ENCODE assay signal across 32 mouse cellular contexts in genomic region chr9:57212448-57213222, GRCm38 (mm10). TPM values are rescaled to one million over a fixed set of nuclear protein-coding genes. Genes with fewer than 3 reads are reported as not detected.
DNase-seq lines count a peak whose midpoint lies in the region; ATAC-seq and TF ChIP-seq lines count a peak whose summit lies in the region.
"Had no signal": no experiment of that assay in that cellular context is flagged by ENCODE, and none has a peak within 500 bp of the region (broad histone marks: within the 10 kb centered on the region; RNA-seq: fewer than 3 reads in every experiment).

No protein-coding gene starts in this region.

- peak; percentile 41 for DNase-seq in 3134 (ENCODE audit: extremely low read depth, insufficient read length, low spot score)
- DNase-seq in intestine, embryonic 14.5 days (ENCODE audit: low spot score), result no peak
- peak; percentile 29 for DNase-seq in limb, embryonic 11.5 days (ENCODE audit: low spot score)
- DNase-seq in thymus, adult 2 months, result no peak
- no peak for DNase-seq in adrenal gland, postnatal 25 days
- DNase-seq in lung, postnatal 0 days (ENCODE audit: low spot score), result no peak
- no peak for DNase-seq in left cerebral cortex, postnatal 10 days (ENCODE audit: extremely low spot score in 1 of 2, low spot score in 2 of 2)
- DNase-seq: adrenal gland, adult 2 months; cerebellum, adult 8-10 months; cerebellum, postnatal 36 days; embryo, embryonic 11 days; gastrocnemius, postnatal 14 days; heart, adult 18-20 months; heart, postnatal 14 days; kidney, adult 8-10 months; kidney, postnatal 36 days; layer of hippocampus, adult 9-11 months; lung, embryonic 14.5 days; lung, postnatal 36 days had no signal

- no peak overlapping the region for H3K4me3 ChIP-seq in C2C12 (ENCODE audit: insufficient read depth, poor library complexity, severe bottlenecking)
- no peak overlapping the region for H3K4me3 ChIP-seq in intestine, embryonic 14.5 days (ENCODE audit: low read depth, low read length)
- H3K4me3 ChIP-seq in limb, embryonic 11.5 days (ENCODE audit: low read depth, low read length), result no peak overlapping the region
- no peak overlapping the region for H3K4me3 ChIP-seq in thymus, adult 2 months (ENCODE audit: control insufficient read depth, insufficient read depth, low read length)
- no peak overlapping the region for H3K4me3 ChIP-seq in lung, postnatal 0 days (ENCODE audit: low read depth, low read length)
- H3K4me3 ChIP-seq: embryonic facial prominence, embryonic 13.5 days; erythroblast, embryonic 14.5 days; forebrain, embryonic 13.5 days; heart, embryonic 13.5 days had no signal

- H3K36me3 ChIP-seq in C2C12 (ENCODE audit: control insufficient read depth, insufficient read depth), result no peaks in the 10 kb centered on the region
- no peaks in the 10 kb centered on the region for H3K36me3 ChIP-seq in intestine, embryonic 14.5 days (ENCODE audit: control insufficient read depth, insufficient read depth, low read length)
- no peaks in the 10 kb centered on the region for H3K36me3 ChIP-seq in limb, embryonic 11.5 days (ENCODE audit: control insufficient read depth, insufficient read depth, low read length)
- H3K36me3 ChIP-seq in thymus, adult 2 months (ENCODE audit: control insufficient read depth, insufficient read depth, low read length), result no peaks in the 10 kb centered on the region
- no peaks in the 10 kb centered on the region for H3K36me3 ChIP-seq in lung, postnatal 0 days (ENCODE audit: insufficient read depth, low read length)
- H3K36me3 ChIP-seq: embryonic facial prominence, embryonic 13.5 days; heart, embryonic 13.5 days had no signal

- no peak for TF ChIP-seq POLR2A in thymus, adult 2 months (IDR thresholded peaks at IDR 0.05; ENCODE audit: control insufficient read depth, extremely low read depth, insufficient read depth, low read length, poor library complexity)

- 0 out of 2 replicates have a peak, but pooled peaks cover 7% of the 10 kb centered on the region for H3K4me1 ChIP-seq in intestine, embryonic 14.5 days (replicated peaks; ENCODE audit: control insufficient read depth, insufficient read depth, low read length)
- no peaks in the 10 kb centered on the region for H3K4me1 ChIP-seq in limb, embryonic 11.5 days (ENCODE audit: control insufficient read depth, insufficient read depth, low read length)
- H3K4me1 ChIP-seq in thymus, adult 2 months (replicated peaks; ENCODE audit: control insufficient read depth, insufficient read depth, low read length), result no peaks in the 10 kb centered on the region
- no peaks in the 10 kb centered on the region for H3K4me1 ChIP-seq in lung, postnatal 0 days (ENCODE audit: insufficient read depth, low read depth, low read length)
- H3K4me1 ChIP-seq: embryonic facial prominence, embryonic 13.5 days; forebrain, embryonic 13.5 days; heart, embryonic 13.5 days had no signal

- H3K27ac ChIP-seq in intestine, embryonic 14.5 days (ENCODE audit: low read depth), result peak overlapping the region; percentile 22; the same call in 1 of the 2 replicates
- H3K27ac ChIP-seq in limb, embryonic 11.5 days (replicated peaks; ENCODE audit: low read depth, low read length), result peak overlapping the region; percentile 47; the same call in 1 of the 2 replicates
- no peak overlapping the region for H3K27ac ChIP-seq in thymus, adult 2 months (ENCODE audit: control insufficient read depth, insufficient read depth, low read length)
- H3K27ac ChIP-seq in lung, postnatal 0 days (ENCODE audit: low read length), result no peak overlapping the region
- H3K27ac ChIP-seq: embryonic facial prominence, embryonic 13.5 days; forebrain, embryonic 13.5 days; heart, embryonic 13.5 days; hindbrain, postnatal 0 days; liver, embryonic 14.5 days had no signal

- WGBS in intestine, embryonic 14.5 days, result 31% methylated on average over 9 of the region's 9 CpGs
- WGBS in limb, embryonic 11.5 days, result 27% methylated on average over 9 of the region's 9 CpGs
- WGBS in thymus, adult 2 months, result 85% methylated on average over 9 of the region's 9 CpGs
- 60% methylated on average over 9 of the region's 9 CpGs for WGBS in lung, postnatal 0 days

- H3ac ChIP-seq in C2C12 (ENCODE audit: control insufficient read depth, insufficient read length, low read depth), result no peak overlapping the region

- H3K27me3 ChIP-seq in C2C12 (ENCODE audit: control insufficient read depth, insufficient read depth, insufficient read length), result no peaks in the 10 kb centered on the region
- no peaks in the 10 kb centered on the region for H3K27me3 ChIP-seq in intestine, embryonic 14.5 days (replicated peaks; ENCODE audit: control insufficient read depth, insufficient read depth, low read length)
- no peaks in the 10 kb centered on the region for H3K27me3 ChIP-seq in limb, embryonic 11.5 days (ENCODE audit: control insufficient read depth, insufficient read depth, low read length)
- no peaks in the 10 kb centered on the region for H3K27me3 ChIP-seq in thymus, adult 2 months (ENCODE audit: control insufficient read depth, insufficient read depth, low read length)
- no peaks in the 10 kb centered on the region for H3K27me3 ChIP-seq in lung, postnatal 0 days (replicated peaks; ENCODE audit: insufficient read depth, low read length)
- H3K27me3 ChIP-seq: embryonic facial prominence, embryonic 13.5 days; forebrain, embryonic 13.5 days; heart, embryonic 13.5 days had no signal

- no peak for TF ChIP-seq CTCF in C2C12 (IDR thresholded peaks at IDR 0.05; ENCODE audit: control insufficient read depth, insufficient read depth, insufficient read length)
- TF ChIP-seq CTCF in thymus, adult 2 months (IDR thresholded peaks at IDR 0.05; ENCODE audit: borderline replicate concordance, control insufficient read depth, extremely low read depth, insufficient read depth, low read length, poor library complexity), result no peak
- no peak for TF ChIP-seq CTCF in lung, postnatal 0 days (IDR thresholded peaks at IDR 0.05)

- H3K79me3 ChIP-seq in C2C12 (ENCODE audit: low read depth), result no peaks in the 10 kb centered on the region

- no peak for TF ChIP-seq EP300 in lung, postnatal 0 days (IDR thresholded peaks at IDR 0.05)

- no peaks in the 10 kb centered on the region for H3K9me3 ChIP-seq in intestine, embryonic 14.5 days (ENCODE audit: control insufficient read depth, low read length)
- no peaks in the 10 kb centered on the region for H3K9me3 ChIP-seq in limb, embryonic 11.5 days (ENCODE audit: control insufficient read depth, low read length)
- H3K9me3 ChIP-seq in lung, postnatal 0 days (ENCODE audit: low read length), result no peaks in the 10 kb centered on the region
- H3K9me3 ChIP-seq: embryonic facial prominence, embryonic 13.5 days; forebrain, embryonic 13.5 days; heart, embryonic 13.5 days had no signal

- H3K79me2 ChIP-seq in C2C12 (ENCODE audit: control insufficient read depth, insufficient read depth), result no peaks in the 10 kb centered on the region

- intact Hi-C loops in left cerebral cortex, postnatal 10 days (cut with DNase I), result loop anchor here (5.0 to 10.0 kb wide), 2 partner anchors 220 to 302 kb away; no protein-coding TSS in a partner anchor

- no peak overlapping the region for H3K9ac ChIP-seq in intestine, embryonic 14.5 days (ENCODE audit: low read length)
- H3K9ac ChIP-seq in limb, embryonic 11.5 days (ENCODE audit: low read length), result no peak overlapping the region
- H3K9ac ChIP-seq in lung, postnatal 0 days (replicated peaks; ENCODE audit: low read depth), result no peak overlapping the region
- H3K9ac ChIP-seq: embryonic facial prominence, embryonic 13.5 days; forebrain, embryonic 13.5 days; heart, embryonic 13.5 days; liver, embryonic 14.5 days; lung, embryonic 14.5 days had no signal

- 0 out of 2 replicates have a peak, but pooled peaks have one; percentile 74 for ATAC-seq in intestine, embryonic 14.5 days (replicated peaks; ENCODE audit: low FRiP score, low TSS enrichment, low read depth)
- no peak for ATAC-seq in limb, embryonic 11.5 days (ENCODE audit: insufficient number of reproducible peaks, low FRiP score, low TSS enrichment, low read depth)
- ATAC-seq in lung, postnatal 0 days, result no peak
- ATAC-seq: forebrain, embryonic 13.5 days; hindbrain, postnatal 0 days had no signal

- H3K4me2 ChIP-seq in intestine, embryonic 14.5 days (ENCODE audit: low read length), result no peak overlapping the region
- H3K4me2 ChIP-seq in limb, embryonic 11.5 days (ENCODE audit: low read depth, severe bottlenecking), result no peak overlapping the region
- no peak overlapping the region for H3K4me2 ChIP-seq in lung, postnatal 0 days (replicated peaks; ENCODE audit: low read depth, low read length)
- H3K4me2 ChIP-seq: embryonic facial prominence, embryonic 13.5 days; forebrain, embryonic 13.5 days; heart, embryonic 13.5 days; lung, embryonic 14.5 days had no signal

TF ChIP-seq in C2C12, 6 proteins besides CTCF, POLR2A, EP300 and RAD21:
- TF ChIP-seq CEBPB (IDR thresholded peaks at IDR 0.05; ENCODE audit: low read depth) (no peak), MYOD1 (IDR thresholded peaks at IDR 0.05; ENCODE audit: control insufficient read depth, insufficient read length, low read depth) (peak; percentile 31)

RNA-seq across cellular contexts. Expression of gene Trcg1, which starts 23.7 kb away (rescaled TPM):
- not detected for polyA plus RNA-seq in C2C12 (2012; fragmentation: generic; extraction: Trizol)
- not detected in 2 replicates for polyA plus RNA-seq in intestine, embryonic 14.5 days (2014; fragmentation: Nextera tagmentation; extraction: Ambion mirVana)
- not detected in 2 replicates for polyA plus RNA-seq in limb, embryonic 11.5 days (2014; fragmentation: Nextera tagmentation; extraction: Ambion mirVana)
- polyA plus RNA-seq in thymus, adult 2 months (2012; rRNA removed), result 0.03 and 0.06 TPM in 2 replicates
- total RNA-seq in adrenal gland, postnatal 25 days (2021), result not detected in 2 replicates
- not detected in 2 replicates for polyA plus RNA-seq in lung, postnatal 0 days (2015; fragmentation: Nextera tagmentation; extraction: Ambion mirVana)
- total RNA-seq in left cerebral cortex, postnatal 10 days (2021), result not detected
- total RNA-seq: adrenal gland, adult 2 months; gastrocnemius, postnatal 14 days; heart, adult 18-20 months; heart, postnatal 14 days; hindbrain, postnatal 0 days; left cerebral cortex, adult 18-20 months; left cerebral cortex, postnatal 36 days; midbrain, postnatal 0 days had no signal
- polyA plus RNA-seq: adrenal gland, adult 2 months; embryonic facial prominence, embryonic 13.5 days; erythroblast, embryonic 14.5 days; forebrain, embryonic 13.5 days; hindbrain, embryonic 11.5 days; hindbrain, postnatal 0 days; liver, embryonic 14.5 days; lung, embryonic 14.5 days; midbrain, postnatal 0 days; small intestine, adult 2 months; urinary bladder, adult 2 months had no signal

RNA-seq across cellular contexts. Expression of gene 1700017B05Rik, which starts 49.8 kb away (rescaled TPM):
- 26.2 TPM for polyA plus RNA-seq in C2C12 (2012; fragmentation: generic; extraction: Trizol)
- polyA plus RNA-seq in intestine, embryonic 14.5 days (2014; fragmentation: Nextera tagmentation; extraction: Ambion mirVana), result 41.2 and 42.1 TPM in 2 replicates
- 13.9 and 15.6 TPM in 2 replicates for polyA plus RNA-seq in limb, embryonic 11.5 days (2014; fragmentation: Nextera tagmentation; extraction: Ambion mirVana)
- polyA plus RNA-seq in thymus, adult 2 months (2012; rRNA removed), result 43.5 and 54.4 TPM in 2 replicates
- 40.7 and 45.1 TPM in 2 replicates for total RNA-seq in adrenal gland, postnatal 25 days (2021)
- 15.6 TPM in 2 replicates for polyA plus RNA-seq in lung, postnatal 0 days (2015; fragmentation: Nextera tagmentation; extraction: Ambion mirVana)
- 10 to 100 TPM; 12.1 to 15.7 TPM for total RNA-seq in left cerebral cortex, postnatal 10 days (2021)

RNA-seq across cellular contexts. Expression of gene Commd4, which starts 54.5 kb away (rescaled TPM):
- polyA plus RNA-seq in C2C12 (2012; fragmentation: generic; extraction: Trizol), result 80.9 TPM
- 94.0 and 107 TPM in 2 replicates for polyA plus RNA-seq in intestine, embryonic 14.5 days (2014; fragmentation: Nextera tagmentation; extraction: Ambion mirVana)
- polyA plus RNA-seq in limb, embryonic 11.5 days (2014; fragmentation: Nextera tagmentation; extraction: Ambion mirVana), result 79.8 and 82.8 TPM in 2 replicates
- polyA plus RNA-seq in thymus, adult 2 months (2012; rRNA removed), result 318 and 366 TPM in 2 replicates
- 44.0 and 65.3 TPM in 2 replicates for total RNA-seq in adrenal gland, postnatal 25 days (2021)
- polyA plus RNA-seq in lung, postnatal 0 days (2015; fragmentation: Nextera tagmentation; extraction: Ambion mirVana), result 81.5 and 106 TPM in 2 replicates
- total RNA-seq in left cerebral cortex, postnatal 10 days (2021), result 10 to 100 TPM; 81.8 to 90.4 TPM

Comparison
In these comparisons a context has a peak if more than half of its experiments do, and no peak if none do; other contexts are left out.
1. DNase-seq: peak in 3134 (single experiment) and limb, embryonic 11.5 days (single experiment); none in intestine, embryonic 14.5 days (single experiment), thymus, adult 2 months (single experiment), adrenal gland, postnatal 25 days (single experiment), lung, postnatal 0 days (single experiment) and left cerebral cortex, postnatal 10 days (0 of 2).
2. H3K27ac ChIP-seq: peak in intestine, embryonic 14.5 days (single experiment) and limb, embryonic 11.5 days (single experiment); none in thymus, adult 2 months (single experiment) and lung, postnatal 0 days (single experiment).